Mouse (Mus musculus) midbrain, postnatal 0 days (tissue): ENCODE results near the gene Pkn3. TPM values are rescaled to one million over a fixed set of nuclear protein-coding genes. Genes with fewer than 3 reads are reported as not detected.

ENCODE experiments used
- ATAC-seq: fragments of 200-750 bp; cut with Nextera tagmentation; 2 replicates; pipeline ENCODE4 v1.8.0; 2017; ENCODE audit warnings: moderate number of reproducible peaks, mild to moderate bottlenecking, moderate TSS enrichment, moderate library complexity; ENCODE audit not compliant: low FRiP score
- DNase-seq: peaks from one replicate; pipeline ENCODE4 v3.0.0-alpha.2; 2015; ENCODE audit warnings: low spot score
- H3K27ac ChIP-seq: fragments of 300-500 bp; sonication (generic); 2 replicates; pipeline ENCODE4 v1.5.1; 2014; ENCODE audit warnings: low read depth, mild to moderate bottlenecking, low read length, mixed read lengths
- H3K27me3 ChIP-seq: fragments of 300-500 bp; sonication (generic); 2 replicates; pipeline ENCODE4 v1.6.1; 2014; ENCODE audit warnings: low read length, control low read depth, mixed read lengths; ENCODE audit not compliant: insufficient read depth
- H3K36me3 ChIP-seq: fragments of 300-500 bp; sonication (generic); 2 replicates; pipeline ENCODE4 v1.6.1; 2014; ENCODE audit warnings: low read length, control low read depth, mixed read lengths; ENCODE audit not compliant: insufficient read depth
- H3K4me1 ChIP-seq: fragments of 300-500 bp; sonication (generic); 2 replicates; pipeline ENCODE4 v1.6.1; 2014; ENCODE audit warnings: mild to moderate bottlenecking, control low read depth, antibody characterized with exemption, low read length, mixed read lengths; ENCODE audit not compliant: insufficient read depth
- H3K4me2 ChIP-seq: fragments of 300-500 bp; sonication (generic); 2 replicates; pipeline ENCODE4 v1.6.1; 2014; ENCODE audit warnings: low read depth, mild to moderate bottlenecking, low read length, mixed read lengths; ENCODE audit not compliant: poor library complexity, severe bottlenecking
- H3K4me3 ChIP-seq: fragments of 300-500 bp; sonication (generic); 2 replicates; pipeline ENCODE4 v1.5.1; 2014; ENCODE audit warnings: low read depth, mild to moderate bottlenecking, low read length, moderate library complexity
- H3K9ac ChIP-seq: fragments of 300-500 bp; sonication (generic); replicated peaks from 2 replicates; pipeline ENCODE4 v1.6.1; 2014; ENCODE audit warnings: mild to moderate bottlenecking, low read length, moderate library complexity, mixed read lengths; ENCODE audit not compliant: poor library complexity, severe bottlenecking
- H3K9me3 ChIP-seq: fragments of 300-500 bp; sonication (generic); 2 replicates; pipeline ENCODE4 v1.6.1; 2016; ENCODE audit warnings: low read length, control low read depth
- CTCF ChIP-seq: IDR thresholded peaks from 2 replicates; pipeline ENCODE4 v1.5.1; 2016; ENCODE audit warnings: antibody characterized with exemption, mild to moderate bottlenecking
- WGBS: fragments of 180-500 bp; shearing (Covaris S2); extraction: QIAGEN DNeasy Blood & Tissue Kit; methylation state at CpG from one replicate; pipeline ENCODE4 v1.1.7; 2014; 5-methylcytosine and 5-hydroxymethylcytosine counted together
- polyA plus RNA-seq: library from polyadenylated mRNA; unstranded; fragments of >200 nt; fragmentation: Nextera tagmentation; extraction: Ambion mirVana; gene quantifications from 2 replicates; pipeline ENCODE4 v1.2.1, GENCODE M21; 2015
- total RNA-seq: library from RNA; depleted of rRNA; stranded (reverse); fragments of >200 nt; gene quantifications from 2 replicates; pipeline ENCODE4 v1.2.3, GENCODE M21; 2014

Gene Pkn3
- total and polyA plus RNA-seq, 2 experiments from 2014 or later: 0.73 to 1.7 TPM

GRCm38 (mm10) chr2:30042445-30042844 is 35.0 kb upstream of the Pkn3 start:
- Histone ChIP-seq H3K9ac (no peak overlapping the region), H3K36me3 (peaks cover 16% of the 10 kb centered on the region), H3K4me1 (no peaks in the 10 kb centered on the region), H3K9me3 (no peaks in the 10 kb centered on the region), H3K27ac (no peak overlapping the region), H3K27me3 (no peaks in the 10 kb centered on the region), H3K4me3 (no peak overlapping the region), H3K4me2 (no peak overlapping the region)
- DNase-seq (peak; percentile 84), ATAC-seq (no peak)
- 0% methylated on average over 4 of the region's 4 CpGs for WGBS
- TF ChIP-seq CTCF: peak; percentile 81

- H3K9ac ChIP-seq: no peak overlapping the region
- no peak overlapping the region for H3K4me3 ChIP-seq
- H3K27ac ChIP-seq: no peak overlapping the region
- H3K36me3 ChIP-seq: peaks cover 9% of the 10 kb centered on the region; the same call in 1 of the 2 replicates
- WGBS: 84% methylated on average over 5 of the region's 5 CpGs
- DNase-seq: no peak
- no peaks in the 10 kb centered on the region for H3K27me3 ChIP-seq
- H3K4me2 ChIP-seq: no peak overlapping the region
- no peak for TF ChIP-seq CTCF
- H3K4me1 ChIP-seq: no peaks in the 10 kb centered on the region
- no peak for ATAC-seq
- H3K9me3 ChIP-seq: no peaks in the 10 kb centered on the region
Measured at GRCm38 (mm10) chr2:30044550-30044949, 32.9 kb upstream of the Pkn3 start.

- Histone ChIP-seq H3K9me3 (no peaks in the 10 kb centered on the region), H3K4me3 (no peak overlapping the region), H3K27me3 (no peaks in the 10 kb centered on the region), H3K4me2 (no peak overlapping the region), H3K4me1 (no peaks in the 10 kb centered on the region), H3K9ac (no peak overlapping the region), H3K36me3 (peaks cover 5% of the 10 kb centered on the region; the same call in 1 of the 2 replicates), H3K27ac (no peak overlapping the region)
- no peak for TF ChIP-seq CTCF
- DNase-seq (no peak), ATAC-seq (no peak)
- WGBS: 94% methylated on average over 6 of the region's 6 CpGs
Measured at GRCm38 (mm10) chr2:30047127-30047526, 30.4 kb upstream of the Pkn3 start.

GRCm38 (mm10) chr2:30048101-30048501 is 29.4 kb upstream of the Pkn3 start:
- no peaks in the 10 kb centered on the region for H3K27me3 ChIP-seq
- ATAC-seq: no peak
- 54% methylated on average over 11 of the region's 11 CpGs for WGBS
- no peaks in the 10 kb centered on the region for H3K9me3 ChIP-seq
- peak overlapping the region; percentile 79 for H3K9ac ChIP-seq
- H3K4me2 ChIP-seq: peak overlapping the region; percentile 65
- no peak for DNase-seq
- TF ChIP-seq CTCF: no peak
- peak overlapping the region; percentile 73 for H3K4me3 ChIP-seq
- H3K4me1 ChIP-seq: no peaks in the 10 kb centered on the region
- H3K27ac ChIP-seq: peak overlapping the region; percentile 99
- peaks cover 5% of the 10 kb centered on the region; the same call in 1 of the 2 replicates for H3K36me3 ChIP-seq

- H3K36me3 ChIP-seq: peaks cover 5% of the 10 kb centered on the region; the same call in 1 of the 2 replicates
- H3K9ac ChIP-seq: peak within 1 kb of the TSS; percentile 79
- peak; percentile 92 for ATAC-seq
- TF ChIP-seq CTCF: no peak
- DNase-seq: peak; percentile 97
- no peaks in the 10 kb centered on the region for H3K4me1 ChIP-seq
- WGBS: under 1% methylated on average over 53 of the region's 54 CpGs
- peak within 1 kb of the TSS; percentile 73 for H3K4me3 ChIP-seq
- H3K27me3 ChIP-seq: no peaks in the 10 kb centered on the region
- peak within 1 kb of the TSS; percentile 99 for H3K27ac ChIP-seq
- H3K9me3 ChIP-seq: no peaks in the 10 kb centered on the region
- H3K4me2 ChIP-seq: peak within 1 kb of the TSS; percentile 65
Measured at GRCm38 (mm10) chr2:30048699-30049388, 28.6 kb upstream of the Pkn3 start, which contains the start of gene Wdr34. Gene Wdr34 (minus strand): TSS chr2:30048881.

GRCm38 (mm10) chr2:30049831-30050230 is 27.7 kb upstream of the Pkn3 start:
- Histone ChIP-seq H3K4me3 (no peak overlapping the region), H3K36me3 (peaks cover 5% of the 10 kb centered on the region; the same call in 1 of the 2 replicates), H3K4me2 (no peak overlapping the region), H3K27me3 (no peaks in the 10 kb centered on the region), H3K27ac (no peak overlapping the region; the same call in 1 of the 2 replicates), H3K9ac (no peak overlapping the region), H3K9me3 (no peaks in the 10 kb centered on the region), H3K4me1 (no peaks in the 10 kb centered on the region)
- TF ChIP-seq CTCF: no peak
- no peak for ATAC-seq
- no peak for DNase-seq
- 83% methylated on average over 3 of the region's 3 CpGs for WGBS
